Mouse (Mus musculus) limb, embryonic 14.5 days (tissue): ENCODE measurements around the gene Slc25a11. TPM values are rescaled to one million over a fixed set of nuclear protein-coding genes. Genes with fewer than 3 reads are reported as not detected.

Experiments
- ATAC-seq: fragments of 200-750 bp; cut with Nextera tagmentation; 2 replicates; pipeline ENCODE4 v1.8.0; 2017; ENCODE audit warnings: low read depth, moderate number of reproducible peaks, moderate TSS enrichment; ENCODE audit not compliant: low FRiP score
- DNase-seq: peaks from one replicate; pipeline ENCODE4 v3.0.0-alpha.2; 2015; ENCODE audit warnings: low spot score
- H3K27ac ChIP-seq: fragments of 300-500 bp; sonication (generic); replicated peaks from 2 replicates; pipeline ENCODE4 v1.5.1; 2014; ENCODE audit warnings: low read depth, mild to moderate bottlenecking, low read length, moderate library complexity, mixed read lengths
- H3K27me3 ChIP-seq: fragments of 300-500 bp; sonication (generic); 2 replicates; pipeline ENCODE4 v1.6.1; 2014; ENCODE audit warnings: low read length, mixed read lengths; ENCODE audit not compliant: control insufficient read depth, insufficient read depth
- H3K36me3 ChIP-seq: fragments of 300-500 bp; sonication (generic); 2 replicates; pipeline ENCODE4 v1.6.1; 2014; ENCODE audit warnings: mild to moderate bottlenecking, low read length, moderate library complexity, mixed read lengths; ENCODE audit not compliant: control insufficient read depth, insufficient read depth
- H3K4me1 ChIP-seq: fragments of 300-500 bp; sonication (generic); 2 replicates; pipeline ENCODE4 v1.6.1; 2014; ENCODE audit warnings: antibody characterized with exemption, low read length, mixed read lengths; ENCODE audit not compliant: control insufficient read depth, insufficient read depth
- H3K4me2 ChIP-seq: fragments of 300-500 bp; sonication (generic); replicated peaks from 2 replicates; pipeline ENCODE4 v1.6.1; 2014; ENCODE audit warnings: low read depth, mild to moderate bottlenecking, low read length, moderate library complexity; ENCODE audit not compliant: severe bottlenecking
- H3K4me3 ChIP-seq: fragments of 300-500 bp; sonication (generic); replicated peaks from 2 replicates; pipeline ENCODE4 v1.5.1; 2014; ENCODE audit warnings: low read length
- H3K9ac ChIP-seq: fragments of 300-500 bp; sonication (generic); 2 replicates; pipeline ENCODE4 v1.6.1; 2014; ENCODE audit warnings: mild to moderate bottlenecking, low read depth, low read length, moderate library complexity; ENCODE audit not compliant: severe bottlenecking
- H3K9me3 ChIP-seq: fragments of 300-500 bp; sonication (generic); 2 replicates; pipeline ENCODE4 v1.6.1; 2016; ENCODE audit warnings: low read length; ENCODE audit not compliant: control insufficient read depth
- POLR2A ChIP-seq: fragments of 200-500 bp; IDR thresholded peaks from 2 replicates; pipeline ENCODE4 v1.8.0; 2012; ENCODE audit warnings: inconsistent platforms, mild to moderate bottlenecking, moderate library complexity, borderline replicate concordance; ENCODE audit not compliant: insufficient read depth, insufficient read length; ENCODE audit errors: extremely low read depth
- WGBS: fragments of 180-500 bp; shearing (Covaris S2); extraction: QIAGEN DNeasy Blood & Tissue Kit; methylation state at CpG from one replicate; pipeline ENCODE4 v1.1.7; 2014; 5-methylcytosine and 5-hydroxymethylcytosine counted together
- polyA plus RNA-seq, 2 experiments: library from polyadenylated mRNA; depleted of rRNA in 1 of 2; stranded (reverse) in 1 of 2; unstranded in 1 of 2; fragments of >200 nt; fragmentation: Nextera tagmentation in 1 of 2; extraction: Ambion mirVana in 1 of 2; gene quantifications; 2 replicates each; pipeline versions ENCODE4 v1.2.1 to v1.2.3; 2012 to 2014

Slc25a11 gene
- polyA plus RNA-seq, 2 experiments = 134 to 163 TPM

- DNase-seq = no peak
- WGBS = 87% methylated on average over 26 of the region's 26 CpGs
- Histone ChIP-seq H3K4me2 (no peak overlapping the region), H3K27ac (no peak overlapping the region), H3K9ac (no peak overlapping the region), H3K9me3 (no peaks in the 10 kb centered on the region), H3K4me3 (no peak overlapping the region), H3K4me1 (no peaks in the 10 kb centered on the region), H3K27me3 (no peaks in the 10 kb centered on the region), H3K36me3 (peaks cover 96% of the 10 kb centered on the region)
- ATAC-seq = no peak
- TF ChIP-seq POLR2A = no peak
Measured at GRCm38 (mm10) chr11:70608381-70609066, 38.8 kb downstream of the Slc25a11 start.

- Histone ChIP-seq H3K4me3 (no peak overlapping the region), H3K9me3 (no peaks in the 10 kb centered on the region), H3K36me3 (peaks cover 89% of the 10 kb centered on the region), H3K27ac (no peak overlapping the region), H3K4me2 (no peak overlapping the region), H3K4me1 (no peaks in the 10 kb centered on the region), H3K27me3 (no peaks in the 10 kb centered on the region), H3K9ac (no peak overlapping the region; the same call in 1 of the 2 replicates)
- DNase-seq = no peak
- no peak for ATAC-seq
- no peak for TF ChIP-seq POLR2A
- WGBS = 89% methylated on average over 9 of the region's 9 CpGs
Measured at GRCm38 (mm10) chr11:70607611-70608010, 39.7 kb downstream of the Slc25a11 start.

DNA sequence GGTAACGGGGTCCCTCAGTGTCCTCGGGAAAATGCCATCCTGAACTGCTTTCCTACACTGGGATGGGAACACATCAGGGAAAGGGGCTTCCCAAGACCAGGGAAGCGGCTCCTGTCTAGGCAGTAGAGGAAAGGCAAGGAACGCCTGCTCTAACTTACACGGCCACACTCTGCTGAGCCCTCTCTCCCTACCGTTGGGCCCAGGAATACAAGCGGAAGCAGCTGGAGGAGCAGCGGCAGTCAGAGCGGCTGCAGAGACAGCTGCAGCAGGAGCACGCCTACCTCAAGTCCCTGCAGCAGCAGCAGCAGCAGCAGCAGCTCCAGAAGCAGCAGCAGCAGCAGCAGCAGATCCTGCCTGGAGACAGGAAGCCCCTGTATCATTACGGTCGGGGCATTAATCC lies 40.6 kb downstream of the Slc25a11 start:
- Histone ChIP-seq H3K4me3 (no peak overlapping the region), H3K9ac (no peak overlapping the region), H3K36me3 (peaks cover 83% of the 10 kb centered on the region), H3K27me3 (no peaks in the 10 kb centered on the region), H3K9me3 (no peaks in the 10 kb centered on the region), H3K27ac (no peak overlapping the region), H3K4me2 (no peak overlapping the region), H3K4me1 (no peaks in the 10 kb centered on the region)
- 72% methylated on average over 12 of the region's 12 CpGs for WGBS
- no peak for DNase-seq
- TF ChIP-seq POLR2A = no peak
- ATAC-seq = no peak

- 58% methylated on average over 14 of the region's 14 CpGs for WGBS
- no peaks in the 10 kb centered on the region for H3K4me1 ChIP-seq
- ATAC-seq (no peak), DNase-seq (peak; percentile 72)
- no peaks in the 10 kb centered on the region for H3K27me3 ChIP-seq
- no peak overlapping the region for H3K4me3 ChIP-seq
- H3K9me3 ChIP-seq = no peaks in the 10 kb centered on the region
- peaks cover 73% of the 10 kb centered on the region for H3K36me3 ChIP-seq
- H3K4me2 ChIP-seq = no peak overlapping the region
- H3K27ac ChIP-seq = no peak overlapping the region
- no peak for TF ChIP-seq POLR2A
- H3K9ac ChIP-seq = no peak overlapping the region
Measured at GRCm38 (mm10) chr11:70605024-70605566, 42.2 kb downstream of the Slc25a11 start.

- Histone ChIP-seq H3K4me1 (no peaks in the 10 kb centered on the region), H3K9me3 (no peaks in the 10 kb centered on the region), H3K27ac (no peak overlapping the region), H3K4me2 (no peak overlapping the region), H3K9ac (no peak overlapping the region), H3K27me3 (no peaks in the 10 kb centered on the region), H3K4me3 (no peak overlapping the region), H3K36me3 (peaks cover 36% of the 10 kb centered on the region)
- DNase-seq (no peak), ATAC-seq (no peak)
- WGBS = 88% methylated on average over 9 of the region's 9 CpGs
- no peak for TF ChIP-seq POLR2A
Measured at GRCm38 (mm10) chr11:70598451-70598953, 48.8 kb downstream of the Slc25a11 start.
